Mouse (Mus musculus): ENCODE data around the gene Chrne. TPM values are rescaled to one million over a fixed set of nuclear protein-coding genes. Genes with fewer than 3 reads are reported as not detected.

Chrne gene
- polyA plus RNA-seq (2012; rRNA removed), result 0.13 and 0.20 TPM in 2 replicates
- 0.43 TPM in 1 of 2 replicates, not detected in the other for polyA plus RNA-seq (2014; fragmentation: Nextera tagmentation; extraction: Ambion mirVana)

- 42% methylated on average over 1 of the region's 1 CpGs for WGBS
Measured at GRCm38 (mm10) chr11:70619101-70619500, at the start of gene Chrne. TSS of gene Chrne (minus strand) at chr11:70619216.

GRCm38 (mm10) chr11:70668335-70668770, 49.3 kb upstream of the Chrne start:
- H3K9me3 ChIP-seq (ENCODE audit: control insufficient read depth, low read length), result no peaks in the 10 kb centered on the region
- DNase-seq (ENCODE audit: low spot score) (no peak), ATAC-seq (ENCODE audit: low FRiP score, low read depth) (no peak)
- no peak for TF ChIP-seq POLR2A (IDR thresholded peaks at IDR 0.05; ENCODE audit: borderline replicate concordance, extremely low read depth, insufficient read depth, insufficient read length)
- H3K36me3 ChIP-seq (ENCODE audit: control insufficient read depth, insufficient read depth, low read length), result peaks cover 56% of the 10 kb centered on the region
- H3K9ac ChIP-seq (ENCODE audit: low read depth, low read length, severe bottlenecking), result peak overlapping the region; percentile 55
- peak overlapping the region; percentile 65 for H3K4me3 ChIP-seq (replicated peaks; ENCODE audit: low read length)
- H3K27me3 ChIP-seq (ENCODE audit: control insufficient read depth, insufficient read depth, low read length), result no peaks in the 10 kb centered on the region
- H3K27ac ChIP-seq (replicated peaks; ENCODE audit: low read depth, low read length), result peak overlapping the region; percentile 80
- peak overlapping the region; percentile 58 for H3K4me2 ChIP-seq (replicated peaks; ENCODE audit: low read depth, low read length, severe bottlenecking)
- H3K4me1 ChIP-seq (ENCODE audit: control insufficient read depth, insufficient read depth, low read length), result peaks cover 11% of the 10 kb centered on the region
- WGBS, result under 1% methylated on average over 15 of the region's 15 CpGs

More at GRCm38 (mm10) chr11:70619101-70619500, at the start of gene Chrne:
- ATAC-seq (ENCODE audit: low FRiP score, low read depth), result no peak
- Histone ChIP-seq H3K9ac (ENCODE audit: low read depth, low read length, severe bottlenecking) (no peak within 1 kb of the TSS), H3K27me3 (ENCODE audit: control insufficient read depth, insufficient read depth, low read length) (no peaks in the 10 kb centered on the region), H3K9me3 (ENCODE audit: control insufficient read depth, low read length) (no peaks in the 10 kb centered on the region), H3K4me3 (replicated peaks; ENCODE audit: low read length) (no peak within 1 kb of the TSS), H3K27ac (replicated peaks; ENCODE audit: low read depth, low read length) (no peak within 1 kb of the TSS), H3K4me2 (replicated peaks; ENCODE audit: low read depth, low read length, severe bottlenecking) (no peak within 1 kb of the TSS), H3K36me3 (ENCODE audit: control insufficient read depth, insufficient read depth, low read length) (no peaks in the 10 kb centered on the region), H3K4me1 (ENCODE audit: control insufficient read depth, insufficient read depth, low read length) (peaks cover 10% of the 10 kb centered on the region; the same call in 1 of the 2 replicates)
- no peak for DNase-seq (ENCODE audit: low spot score)
- no peak for TF ChIP-seq POLR2A (IDR thresholded peaks at IDR 0.05; ENCODE audit: borderline replicate concordance, extremely low read depth, insufficient read depth, insufficient read length)

GRCm38 (mm10) chr11:70667271-70668150, 48.5 kb upstream of the Chrne start:
- ATAC-seq (ENCODE audit: low FRiP score, low read depth) (no peak), DNase-seq (ENCODE audit: low spot score) (no peak)
- peak overlapping the region; percentile 65 for H3K4me3 ChIP-seq (replicated peaks; ENCODE audit: low read length)
- H3K4me2 ChIP-seq (replicated peaks; ENCODE audit: low read depth, low read length, severe bottlenecking), result peak overlapping the region; percentile 58
- WGBS, result 47% methylated on average over 14 of the region's 14 CpGs
- peaks cover 63% of the 10 kb centered on the region for H3K36me3 ChIP-seq (ENCODE audit: control insufficient read depth, insufficient read depth, low read length)
- H3K4me1 ChIP-seq (ENCODE audit: control insufficient read depth, insufficient read depth, low read length), result peaks cover 11% of the 10 kb centered on the region
- TF ChIP-seq POLR2A (IDR thresholded peaks at IDR 0.05; ENCODE audit: borderline replicate concordance, extremely low read depth, insufficient read depth, insufficient read length), result no peak
- H3K27ac ChIP-seq (replicated peaks; ENCODE audit: low read depth, low read length), result peak overlapping the region; percentile 80
- H3K9me3 ChIP-seq (ENCODE audit: control insufficient read depth, low read length), result no peaks in the 10 kb centered on the region
- no peaks in the 10 kb centered on the region for H3K27me3 ChIP-seq (ENCODE audit: control insufficient read depth, insufficient read depth, low read length)
- peak overlapping the region; percentile 55 for H3K9ac ChIP-seq (ENCODE audit: low read depth, low read length, severe bottlenecking)

- Histone ChIP-seq H3K4me2 (replicated peaks; ENCODE audit: low read depth, low read length, severe bottlenecking) (no peak overlapping the region), H3K36me3 (ENCODE audit: control insufficient read depth, insufficient read depth, low read length) (peaks cover 63% of the 10 kb centered on the region), H3K9me3 (ENCODE audit: control insufficient read depth, low read length) (no peaks in the 10 kb centered on the region), H3K9ac (ENCODE audit: low read depth, low read length, severe bottlenecking) (no peak overlapping the region), H3K27ac (replicated peaks; ENCODE audit: low read depth, low read length) (no peak overlapping the region), H3K4me3 (replicated peaks; ENCODE audit: low read length) (no peak overlapping the region), H3K27me3 (ENCODE audit: control insufficient read depth, insufficient read depth, low read length) (no peaks in the 10 kb centered on the region), H3K4me1 (ENCODE audit: control insufficient read depth, insufficient read depth, low read length) (peaks cover 11% of the 10 kb centered on the region)
- ATAC-seq (ENCODE audit: low FRiP score, low read depth) (no peak), DNase-seq (ENCODE audit: low spot score) (no peak)
- 97% methylated on average over 8 of the region's 8 CpGs for WGBS
- TF ChIP-seq POLR2A (IDR thresholded peaks at IDR 0.05; ENCODE audit: borderline replicate concordance, extremely low read depth, insufficient read depth, insufficient read length), result no peak
Measured at GRCm38 (mm10) chr11:70666687-70667086, 47.7 kb upstream of the Chrne start.

GRCm38 (mm10) chr11:70664741-70665140, 45.7 kb upstream of the Chrne start:
- H3K4me3 ChIP-seq (replicated peaks; ENCODE audit: low read length), result no peak overlapping the region
- DNase-seq (ENCODE audit: low spot score) (no peak), ATAC-seq (ENCODE audit: low FRiP score, low read depth) (no peak)
- no peak for TF ChIP-seq POLR2A (IDR thresholded peaks at IDR 0.05; ENCODE audit: borderline replicate concordance, extremely low read depth, insufficient read depth, insufficient read length)
- H3K4me1 ChIP-seq (ENCODE audit: control insufficient read depth, insufficient read depth, low read length), result peaks cover 9% of the 10 kb centered on the region
- H3K9me3 ChIP-seq (ENCODE audit: control insufficient read depth, low read length), result no peaks in the 10 kb centered on the region
- 94% methylated on average over 9 of the region's 9 CpGs for WGBS
- H3K27me3 ChIP-seq (ENCODE audit: control insufficient read depth, insufficient read depth, low read length), result no peaks in the 10 kb centered on the region
- peaks cover 64% of the 10 kb centered on the region for H3K36me3 ChIP-seq (ENCODE audit: control insufficient read depth, insufficient read depth, low read length)
- H3K27ac ChIP-seq (replicated peaks; ENCODE audit: low read depth, low read length), result no peak overlapping the region
- H3K4me2 ChIP-seq (replicated peaks; ENCODE audit: low read depth, low read length, severe bottlenecking), result no peak overlapping the region
- no peak overlapping the region for H3K9ac ChIP-seq (ENCODE audit: low read depth, low read length, severe bottlenecking)
